Mouse (Mus musculus): Measurements from ENCODE around the gene Ttll9. TPM values are rescaled to one million over a fixed set of nuclear protein-coding genes. Genes with fewer than 3 reads are reported as not detected.

The Ttll9 gene
- polyA plus RNA-seq, 2 experiments = 0.08 to 0.11 TPM

DNA sequence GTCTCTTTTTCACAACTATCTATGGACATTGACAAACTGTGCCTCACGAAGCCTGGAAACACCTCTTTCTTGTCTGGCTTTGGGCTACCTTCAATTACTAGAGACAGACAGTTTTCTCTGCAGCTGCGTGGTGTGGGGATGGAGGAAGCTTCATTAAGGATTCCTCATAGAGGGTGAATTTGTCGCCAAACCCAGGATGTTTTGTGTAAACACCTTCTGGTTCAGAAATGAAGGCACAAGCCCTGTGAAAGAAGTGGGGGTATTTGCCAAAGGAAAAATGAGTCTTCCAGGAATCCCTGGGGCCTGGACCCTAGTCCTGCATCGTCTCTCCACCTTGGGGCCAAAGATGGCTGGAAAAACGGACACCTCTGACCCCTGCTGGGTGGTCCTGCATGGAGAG, 54.5 kb downstream of the Ttll9 start:
- Histone ChIP-seq H3K27me3 (ENCODE audit: control insufficient read depth, insufficient read depth, low read length) (no peaks in the 10 kb centered on the region), H3K4me1 (replicated peaks; ENCODE audit: control insufficient read depth in 2 of 2, insufficient read depth in 2 of 2, low read length in 1 of 2) (peaks cover 6 to 7% of the 10 kb centered on the region in 2 experiments), H3K36me3 (replicated peaks; ENCODE audit: control insufficient read depth, insufficient read depth, low read depth) (peaks cover 5% of the 10 kb centered on the region; the same call in 1 of the 2 replicates), H3K4me3 (ENCODE audit: insufficient read depth in 1 of 2, low read depth in 2 of 2, low read length in 2 of 2) (no peak overlapping the region), H3K4me2 (ENCODE audit: low read depth) (no peak overlapping the region), H3K9me3 (ENCODE audit: control insufficient read depth, low read length) (no peaks in the 10 kb centered on the region), H3K9ac (replicated peaks) (no peak overlapping the region), H3K27ac (no peak overlapping the region)
- no peak for ATAC-seq (ENCODE audit: insufficient read depth)
- no peak for DNase-seq (ENCODE audit: low read depth in 3 of 3, low spot score in 3 of 3)
- TF ChIP-seq EP300 (IDR thresholded peaks at IDR 0.05; ENCODE audit: low read depth) = no peak
- TF ChIP-seq CTCF (IDR thresholded peaks at IDR 0.05; ENCODE audit: low read depth) = no peak
- 32% methylated on average over 5 of the region's 5 CpGs for WGBS (ENCODE audit: insufficient replicate concordance)

DNA sequence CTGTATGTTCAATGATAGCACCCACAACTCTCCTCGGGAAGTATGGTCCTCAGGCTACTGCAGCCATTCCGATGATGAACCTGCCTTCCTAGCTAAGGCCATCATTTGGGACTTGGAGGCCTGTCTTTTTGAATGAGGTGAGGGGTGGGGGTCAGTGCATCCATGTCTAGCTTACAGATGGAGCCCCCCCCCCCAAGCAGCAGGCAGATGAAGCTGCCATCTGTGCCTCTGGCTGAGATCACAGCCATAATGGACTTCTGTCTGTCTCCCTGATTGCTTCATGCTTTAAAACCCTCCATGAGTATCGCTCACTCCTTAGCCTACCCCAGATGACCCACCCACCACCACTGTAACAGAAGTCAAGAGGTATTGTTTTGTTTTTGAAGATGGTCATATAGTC, 57.1 kb downstream of the Ttll9 start:
- H3K9ac ChIP-seq (replicated peaks) = no peak overlapping the region

DNA sequence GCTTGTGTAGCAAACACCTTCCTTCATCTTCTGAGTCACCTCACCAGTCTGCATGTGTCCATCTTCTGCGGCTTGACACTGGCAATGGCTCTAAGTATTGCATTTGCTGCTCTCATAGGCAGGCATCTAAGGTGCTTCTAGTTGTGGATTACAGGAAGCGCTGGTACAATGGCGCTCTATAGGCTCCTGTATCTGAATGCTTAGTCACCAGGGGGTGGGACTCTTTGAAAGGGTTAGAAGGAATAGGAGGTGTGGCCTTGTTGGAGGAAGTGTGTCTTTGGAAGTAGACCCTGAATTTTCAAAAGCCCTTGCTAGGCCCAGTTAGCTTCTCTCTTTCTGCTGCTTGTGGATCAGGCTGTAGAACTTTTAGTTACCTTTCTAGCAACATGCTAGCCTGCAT, 58.9 kb downstream of the Ttll9 start:
- 52% methylated on average over 3 of the region's 3 CpGs for WGBS (ENCODE audit: insufficient replicate concordance)
- Histone ChIP-seq H3K9me3 (ENCODE audit: control insufficient read depth, low read length) (no peaks in the 10 kb centered on the region), H3K27ac (no peak overlapping the region), H3K4me1 (replicated peaks; ENCODE audit: control insufficient read depth in 2 of 2, insufficient read depth in 2 of 2, low read length in 1 of 2) (no peaks in the 10 kb centered on the region), H3K9ac (replicated peaks) (no peak overlapping the region), H3K36me3 (replicated peaks; ENCODE audit: control insufficient read depth, insufficient read depth, low read depth) (no peaks in the 10 kb centered on the region), H3K4me2 (ENCODE audit: low read depth) (no peak overlapping the region), H3K4me3 (ENCODE audit: insufficient read depth in 1 of 2, low read depth in 2 of 2, low read length in 2 of 2) (no peak overlapping the region), H3K27me3 (ENCODE audit: control insufficient read depth, insufficient read depth, low read length) (no peaks in the 10 kb centered on the region)
- DNase-seq (ENCODE audit: low read depth in 3 of 3, low spot score in 3 of 3) (no peak), ATAC-seq (ENCODE audit: insufficient read depth) (no peak)
- no peak for TF ChIP-seq EP300 (IDR thresholded peaks at IDR 0.05; ENCODE audit: low read depth)
- TF ChIP-seq CTCF (IDR thresholded peaks at IDR 0.05; ENCODE audit: low read depth) = no peak

More for the DNA sequence above, 57.1 kb downstream of the Ttll9 start:
- Histone ChIP-seq H3K9me3 (ENCODE audit: control insufficient read depth, low read length) (no peaks in the 10 kb centered on the region), H3K27me3 (ENCODE audit: control insufficient read depth, insufficient read depth, low read length) (no peaks in the 10 kb centered on the region), H3K27ac (no peak overlapping the region), H3K4me3 (ENCODE audit: insufficient read depth in 1 of 2, low read depth in 2 of 2, low read length in 2 of 2) (no peak overlapping the region), H3K4me1 (replicated peaks; ENCODE audit: control insufficient read depth in 2 of 2, insufficient read depth in 2 of 2, low read length in 1 of 2) (peaks cover 1 to 2% of the 10 kb centered on the region in 2 experiments), H3K4me2 (ENCODE audit: low read depth) (no peak overlapping the region), H3K36me3 (replicated peaks; ENCODE audit: control insufficient read depth, insufficient read depth, low read depth) (no peaks in the 10 kb centered on the region)
- 62% methylated on average over 3 of the region's 3 CpGs for WGBS (ENCODE audit: insufficient replicate concordance)
- no peak for ATAC-seq (ENCODE audit: insufficient read depth)
- TF ChIP-seq CTCF (IDR thresholded peaks at IDR 0.05; ENCODE audit: low read depth) (no peak), EP300 (IDR thresholded peaks at IDR 0.05; ENCODE audit: low read depth) (no peak)
- DNase-seq (ENCODE audit: low read depth in 3 of 3, low spot score in 3 of 3) = no peak

DNA sequence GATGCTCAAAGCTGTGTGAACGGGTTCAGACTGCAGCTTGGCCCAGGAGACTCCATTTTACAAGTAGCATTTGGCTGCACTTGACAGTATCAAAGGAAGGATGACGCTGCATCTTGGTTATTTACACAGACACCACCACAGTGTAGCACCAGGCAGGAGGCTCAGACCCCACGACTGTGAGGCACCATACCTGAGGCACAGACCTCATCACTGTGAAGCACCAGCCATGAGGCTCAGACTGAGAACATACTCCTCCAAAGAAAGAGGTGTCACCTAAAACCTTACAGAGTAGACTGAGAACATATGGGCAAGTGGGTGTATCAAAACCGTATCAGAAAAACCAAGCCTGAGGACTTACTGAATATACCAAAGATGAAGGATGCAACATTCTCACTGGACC, 60.6 kb downstream of the Ttll9 start:
- Histone ChIP-seq H3K4me2 (ENCODE audit: low read depth) (no peak overlapping the region), H3K9me3 (ENCODE audit: control insufficient read depth, low read length) (no peaks in the 10 kb centered on the region), H3K9ac (replicated peaks) (no peak overlapping the region), H3K27ac (no peak overlapping the region), H3K27me3 (ENCODE audit: control insufficient read depth, insufficient read depth, low read length) (no peaks in the 10 kb centered on the region; the same call in 1 of the 2 replicates), H3K36me3 (replicated peaks; ENCODE audit: control insufficient read depth, insufficient read depth, low read depth) (no peaks in the 10 kb centered on the region), H3K4me3 (ENCODE audit: insufficient read depth in 1 of 2, low read depth in 2 of 2, low read length in 2 of 2) (no peak overlapping the region), H3K4me1 (replicated peaks; ENCODE audit: control insufficient read depth in 2 of 2, insufficient read depth in 2 of 2, low read length in 1 of 2) (no peaks in the 10 kb centered on the region)
- no peak for TF ChIP-seq EP300 (IDR thresholded peaks at IDR 0.05; ENCODE audit: low read depth)
- no peak for TF ChIP-seq CTCF (IDR thresholded peaks at IDR 0.05; ENCODE audit: low read depth)
- 41% methylated on average over 4 of the region's 4 CpGs for WGBS (ENCODE audit: insufficient replicate concordance)
- DNase-seq (ENCODE audit: low read depth in 3 of 3, low spot score in 3 of 3) (no peak), ATAC-seq (ENCODE audit: insufficient read depth) (no peak)

DNA sequence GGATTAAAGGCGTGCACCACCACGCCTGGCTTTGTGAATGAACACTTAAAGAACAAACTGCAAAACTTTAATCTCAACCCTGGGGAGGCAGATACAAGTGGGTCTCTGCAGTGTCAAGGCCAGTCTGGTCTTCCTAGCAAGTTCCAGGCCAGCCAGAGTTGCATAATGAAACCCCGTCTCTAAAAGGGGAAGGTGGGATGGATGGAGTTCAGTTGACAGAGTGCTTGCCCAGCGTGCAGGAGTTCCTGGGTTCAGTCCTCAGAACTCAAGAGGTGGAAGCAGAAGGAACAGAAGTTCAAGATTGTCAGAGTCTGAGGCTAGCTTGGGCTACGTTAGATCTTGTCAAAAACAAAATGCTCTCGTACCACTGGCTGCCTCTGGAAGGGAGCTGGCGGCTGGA, 63.8 kb downstream of the Ttll9 start:
- no peak overlapping the region for H3K27ac ChIP-seq
- 41% methylated on average over 7 of the region's 7 CpGs for WGBS (ENCODE audit: insufficient replicate concordance)
- H3K4me2 ChIP-seq (ENCODE audit: low read depth) = no peak overlapping the region
- no peak overlapping the region for H3K9ac ChIP-seq (replicated peaks)
- TF ChIP-seq CTCF (IDR thresholded peaks at IDR 0.05; ENCODE audit: low read depth) (no peak), EP300 (IDR thresholded peaks at IDR 0.05; ENCODE audit: low read depth) (no peak)
- DNase-seq (ENCODE audit: low read depth in 3 of 3, low spot score in 3 of 3) (no peak), ATAC-seq (ENCODE audit: insufficient read depth) (no peak)
- H3K4me3 ChIP-seq (ENCODE audit: insufficient read depth in 1 of 2, low read depth in 2 of 2, low read length in 2 of 2) = no peak overlapping the region
- H3K4me1 ChIP-seq (replicated peaks; ENCODE audit: control insufficient read depth in 2 of 2, insufficient read depth in 2 of 2, low read length in 1 of 2) = no peaks in the 10 kb centered on the region
- H3K36me3 ChIP-seq (replicated peaks; ENCODE audit: control insufficient read depth, insufficient read depth, low read depth) = no peaks in the 10 kb centered on the region
- no peaks in the 10 kb centered on the region for H3K9me3 ChIP-seq (ENCODE audit: control insufficient read depth, low read length)
- peaks cover 15% of the 10 kb centered on the region for H3K27me3 ChIP-seq (ENCODE audit: control insufficient read depth, insufficient read depth, low read length)

Measured in liver, embryonic 14.5 days (tissue).